8 mouse cellular contexts compared by ENCODE assay signal in the genomic region with DNA sequence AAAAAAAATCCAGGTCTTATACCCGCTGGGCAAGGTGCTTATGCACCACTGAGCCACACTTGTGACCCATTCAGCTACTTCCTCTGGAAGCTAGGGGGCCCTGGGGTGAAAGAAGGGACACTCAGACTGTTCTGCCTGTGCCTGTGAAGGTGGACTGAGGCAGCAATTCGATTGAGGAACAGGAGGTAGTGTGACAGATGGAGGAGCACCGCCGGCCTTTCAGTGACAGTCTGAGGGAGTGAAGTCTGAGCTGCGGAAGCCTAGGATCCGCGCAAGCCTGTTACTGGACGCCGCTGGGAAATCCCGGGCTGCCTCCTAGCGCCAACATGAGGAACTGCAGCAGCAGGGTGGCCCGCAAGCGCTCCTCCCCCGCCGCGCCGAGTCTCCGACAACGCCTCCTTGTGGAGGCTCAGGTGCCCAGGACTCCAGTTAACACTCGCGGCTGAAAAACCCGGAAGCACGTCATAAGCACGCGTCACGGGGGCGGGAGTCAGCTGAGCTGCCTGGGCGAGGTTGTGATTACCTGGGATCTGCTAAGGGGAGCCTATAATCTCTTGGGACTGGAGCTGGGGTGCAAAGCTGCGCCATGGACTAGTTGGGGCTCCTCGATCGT. TPM values are rescaled to one million over a fixed set of nuclear protein-coding genes. Genes with fewer than 3 reads are reported as not detected.
A peak's percentile ranks its signal among the peaks of the same experiment; 100 is the strongest.
DNase-seq lines count a peak whose midpoint lies in the region; ATAC-seq and TF ChIP-seq lines count a peak whose summit lies in the region.

A gene (plus strand): TSS at position 471 of the 613 bp plus-strand sequence.

- H3K9me3 ChIP-seq in G1E (replicated peaks): no peaks in the 10 kb centered on the region
- no peaks in the 10 kb centered on the region for H3K9me3 ChIP-seq in forebrain, embryonic 16.5 days (ENCODE audit: control insufficient read depth, low read length)
- H3K9me3 ChIP-seq in lung, embryonic 14.5 days (ENCODE audit: low read depth, low read length): no peaks in the 10 kb centered on the region

- peaks cover 38% of the 10 kb centered on the region for H3K36me3 ChIP-seq in G1E (replicated peaks)
- peaks cover 2% of the 10 kb centered on the region; the same call in 1 of the 2 replicates for H3K36me3 ChIP-seq in forebrain, embryonic 16.5 days (ENCODE audit: control insufficient read depth, insufficient read depth)
- peaks cover 28% of the 10 kb centered on the region for H3K36me3 ChIP-seq in lung, embryonic 14.5 days (ENCODE audit: insufficient read depth)
- H3K36me3 ChIP-seq in thymus, adult 2 months (ENCODE audit: control insufficient read depth, insufficient read depth, low read length): no peaks in the 10 kb centered on the region; the same call in 1 of the 2 replicates

- peak within 1 kb of the TSS; percentile 80 for H3K9ac ChIP-seq in forebrain, embryonic 16.5 days (replicated peaks; ENCODE audit: low read depth, low read length)
- peak within 1 kb of the TSS; percentile 80 for H3K9ac ChIP-seq in lung, embryonic 14.5 days

- H3K4me1 ChIP-seq in G1E (ENCODE audit: insufficient read depth, low read depth, low read length): peaks cover 33% of the 10 kb centered on the region
- peaks cover 17% of the 10 kb centered on the region for H3K4me1 ChIP-seq in forebrain, embryonic 16.5 days (replicated peaks; ENCODE audit: control insufficient read depth, insufficient read depth, low read length)
- H3K4me1 ChIP-seq in lung, embryonic 14.5 days (ENCODE audit: insufficient read depth): 0 out of 2 replicates have a peak, but pooled peaks cover 9% of the 10 kb centered on the region
- H3K4me1 ChIP-seq in olfactory bulb, adult 2 months (ENCODE audit: control insufficient read depth, insufficient read depth, low read length): no peaks in the 10 kb centered on the region
- H3K4me1 ChIP-seq in thymus, adult 2 months (replicated peaks; ENCODE audit: control insufficient read depth, insufficient read depth, low read length): peaks cover 11% of the 10 kb centered on the region

- TF ChIP-seq POLR2A in olfactory bulb, adult 2 months (IDR thresholded peaks at IDR 0.05; ENCODE audit: insufficient read depth, low read depth, low read length): peak; percentile 49; the same call in 1 of the 2 replicates
- no peak for TF ChIP-seq POLR2A in thymus, adult 2 months (IDR thresholded peaks at IDR 0.05; ENCODE audit: control insufficient read depth, extremely low read depth, insufficient read depth, low read length, poor library complexity)

- H3K4me2 ChIP-seq in forebrain, embryonic 16.5 days (ENCODE audit: low read length): peak within 1 kb of the TSS; percentile 83
- H3K4me2 ChIP-seq in lung, embryonic 14.5 days: peak within 1 kb of the TSS; percentile 73

- peak; percentile 93 for ATAC-seq in G1E (ENCODE audit: extremely low read depth, insufficient number of reproducible peaks, low FRiP score, poor library complexity, severe bottlenecking)
- ATAC-seq in forebrain, embryonic 16.5 days: peak; percentile 95
- ATAC-seq in lung, embryonic 14.5 days (ENCODE audit: insufficient read depth): peak; percentile 94

- peaks cover 6% of the 10 kb centered on the region; the same call in 1 of the 2 replicates for H3K27me3 ChIP-seq in G1E (ENCODE audit: insufficient read depth, low read length)
- H3K27me3 ChIP-seq in forebrain, embryonic 16.5 days (replicated peaks; ENCODE audit: control insufficient read depth, insufficient read depth, low read length): no peaks in the 10 kb centered on the region
- H3K27me3 ChIP-seq in lung, embryonic 14.5 days (ENCODE audit: insufficient read depth, low read length): no peaks in the 10 kb centered on the region
- no peaks in the 10 kb centered on the region for H3K27me3 ChIP-seq in thymus, adult 2 months (ENCODE audit: control insufficient read depth, insufficient read depth, low read length)

- peak within 1 kb of the TSS; percentile 82 for H3K4me3 ChIP-seq in G1E (ENCODE audit: low read depth, low read length)
- H3K4me3 ChIP-seq in forebrain, embryonic 16.5 days (replicated peaks; ENCODE audit: low read length): peak within 1 kb of the TSS; percentile 78
- H3K4me3 ChIP-seq in layer of hippocampus, adult 2 months: peak within 1 kb of the TSS; percentile 93
- H3K4me3 ChIP-seq in lung, embryonic 14.5 days (ENCODE audit: low read depth, low read length): peak within 1 kb of the TSS; percentile 78
- H3K4me3 ChIP-seq in olfactory bulb, adult 2 months (ENCODE audit: insufficient read depth, low read depth, low read length): peak within 1 kb of the TSS; percentile 49
- peak within 1 kb of the TSS; percentile 67 for H3K4me3 ChIP-seq in thymus, adult 2 months (ENCODE audit: control insufficient read depth, insufficient read depth, low read length)

- peak; percentile 95 for TF ChIP-seq CTCF in G1E (IDR thresholded peaks at IDR 0.05; ENCODE audit: low read depth, low read length)
- TF ChIP-seq CTCF in layer of hippocampus, adult 2 months (conservative IDR thresholded peaks at IDR 0.05): peak; percentile 97; the same call in 1 of the 2 replicates
- peak; percentile 100 for TF ChIP-seq CTCF in lung, embryonic 14.5 days (IDR thresholded peaks at IDR 0.05; ENCODE audit: low read depth)
- peak; percentile 100 for TF ChIP-seq CTCF in olfactory bulb, adult 2 months (IDR thresholded peaks at IDR 0.05; ENCODE audit: insufficient read depth, low read depth, low read length)
- peak; percentile 99 for TF ChIP-seq CTCF in thymus, adult 2 months (IDR thresholded peaks at IDR 0.05; ENCODE audit: borderline replicate concordance, control insufficient read depth, extremely low read depth, insufficient read depth, low read length, poor library complexity)

- intact Hi-C loops in heart, postnatal 36 days (cut with DNase I): loop anchor here (1.0 to 2.0 kb wide), 2 partner anchors 37 to 254 kb away; a partner anchor contains a TSS

- peak; percentile 80 for DNase-seq in G1E (ENCODE audit: low spot score)
- DNase-seq in cerebellum, adult 18-20 months: peak; percentile 98 to 99
- DNase-seq in heart, postnatal 36 days: peak; percentile 97 to 98
- DNase-seq in layer of hippocampus, adult 2 months (ENCODE audit: low spot score in 2 of 2): peak; percentile 98 to 100
- peak; percentile 99 for DNase-seq in lung, embryonic 14.5 days
- peak; percentile 97 for DNase-seq in thymus, adult 2 months

- H3K27ac ChIP-seq in forebrain, embryonic 16.5 days (ENCODE audit: low read length): peak within 1 kb of the TSS; percentile 76
- H3K27ac ChIP-seq in layer of hippocampus, adult 2 months: peak within 1 kb of the TSS; percentile 88
- peak within 1 kb of the TSS; percentile 50; the same call in 1 of the 2 replicates for H3K27ac ChIP-seq in lung, embryonic 14.5 days (ENCODE audit: low read depth)
- H3K27ac ChIP-seq in olfactory bulb, adult 2 months (ENCODE audit: insufficient read depth, low read depth, low read length): no peak within 1 kb of the TSS
- peak within 1 kb of the TSS; percentile 14; the same call in 1 of the 2 replicates for H3K27ac ChIP-seq in thymus, adult 2 months (ENCODE audit: control insufficient read depth, insufficient read depth, low read length)

- under 1% methylated on average over 31 of the region's 31 CpGs for WGBS in forebrain, embryonic 16.5 days
- WGBS in lung, embryonic 14.5 days: under 1% methylated on average over 31 of the region's 31 CpGs
- under 1% methylated on average over 31 of the region's 31 CpGs for WGBS in olfactory bulb, adult 2 months
- WGBS in thymus, adult 2 months: under 1% methylated on average over 31 of the region's 31 CpGs

RNA-seq across cellular contexts. Expression of the gene that starts here (rescaled TPM):
- total RNA-seq in G1E (2014; fragmentation: Nextera tagmentation) (9.0 and 9.6 TPM in 2 replicates), G1E (2017) (19.8 and 21.2 TPM in 2 replicates)
- polyA plus RNA-seq in G1E (2012): 27.3 and 33.3 TPM in 2 replicates
- 32.5 and 33.6 TPM in 2 replicates for polyA plus RNA-seq in forebrain, embryonic 16.5 days (2015; fragmentation: Nextera tagmentation; extraction: Ambion mirVana)
- 10 to 100 TPM; 13.5 to 13.9 TPM for total RNA-seq in heart, postnatal 36 days (2021)
- 10 to 100 TPM; 39.9 to 43.2 TPM for total RNA-seq in layer of hippocampus, adult 2 months (2021)
- 15.9 and 17.5 TPM in 2 replicates for polyA plus RNA-seq in lung, embryonic 14.5 days (2014; fragmentation: Nextera tagmentation; extraction: Ambion mirVana)
- not detected in 2 replicates for polyA plus RNA-seq in olfactory bulb, adult 2 months (2012; ENCODE audit: insufficient read depth, insufficient read length, low replicate concordance, missing spikeins)
- polyA plus RNA-seq in thymus, adult 2 months (2012; rRNA removed): 28.4 and 30.5 TPM in 2 replicates

Comparison
In these comparisons a context has a peak if more than half of its experiments do, and no peak if none do; other contexts are left out.
1. RNA of the gene that starts here (polyA plus RNA-seq): 32.5 to 33.6 TPM in forebrain, embryonic 16.5 days, 27.3 to 33.3 TPM in G1E, 28.4 to 30.5 TPM in thymus, adult 2 months and 15.9 to 17.5 TPM in lung, embryonic 14.5 days; not detected in olfactory bulb, adult 2 months; every median in the first group is over 10 times any median in the second.
2. Peak in every context shown above with its lines, with median percentiles within 50 percentile points of each other: ATAC-seq, DNase-seq, H3K4me3 ChIP-seq and CTCF ChIP-seq.